Mouse (Mus musculus) lung, postnatal 36 days (tissue): Measurements from ENCODE around the gene Fam135a.

Experiments used
- DNase-seq: peaks from one replicate; pipeline ENCODE4 v3.0.0; 2022; ENCODE audit warnings: mixed read lengths

Gene Fam135a

GRCm38 (mm10) chr1:24099926-24100869 lies at the start of gene Fam135a:
Gene Fam135a, minus strand, starts transcription at chr1:24100341.
- DNase-seq: peak; percentile 94

- no peak for DNase-seq
Observed at GRCm38 (mm10) chr1:24143504-24143903, 43.4 kb upstream of the Fam135a start.

GRCm38 (mm10) chr1:24140555-24140954 lies 40.4 kb upstream of the Fam135a start:
- DNase-seq: no peak

DNA sequence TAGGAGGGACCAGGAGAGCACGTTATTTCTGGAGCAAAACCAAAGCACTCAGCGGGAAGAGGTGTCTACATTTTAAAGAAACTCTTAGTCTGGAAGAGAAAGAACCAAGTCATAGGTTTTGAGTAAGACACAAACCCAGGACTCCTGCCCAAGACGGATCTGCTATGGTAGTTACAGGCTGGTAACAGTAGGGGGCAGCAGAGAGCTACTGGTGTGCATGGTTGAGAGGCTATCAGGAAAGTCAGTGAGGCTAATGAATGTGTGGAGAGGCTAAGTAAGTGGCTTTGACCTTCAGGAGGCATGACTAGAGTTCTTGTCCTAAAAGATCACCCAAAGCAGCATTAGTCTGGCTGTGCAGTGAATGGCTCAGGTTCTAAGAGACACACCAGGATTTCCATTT lies 37.0 kb upstream of the Fam135a start:
- peak; percentile 63 for DNase-seq

- peak; percentile 15 for DNase-seq
Observed at GRCm38 (mm10) chr1:24134792-24135191, 34.7 kb upstream of the Fam135a start.

DNA sequence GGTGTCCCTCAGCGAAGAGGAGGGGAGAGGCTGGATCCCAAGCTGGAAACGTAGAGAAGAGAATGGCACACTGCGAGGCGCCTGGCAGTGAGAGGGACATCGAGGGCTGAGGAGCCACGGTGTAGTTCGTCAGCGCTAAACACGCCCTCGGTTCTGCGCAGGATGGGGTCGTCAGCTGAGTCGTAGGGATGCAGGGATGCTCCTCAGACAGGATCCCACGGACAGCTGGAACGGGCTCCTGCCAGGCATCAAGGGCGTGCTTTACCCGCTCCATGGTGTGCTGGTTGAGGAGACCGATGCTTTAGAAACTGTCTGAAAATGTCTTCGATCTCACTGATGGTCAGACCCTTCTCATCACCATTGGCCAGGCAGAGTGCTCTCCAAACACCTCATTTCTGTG lies 33.7 kb upstream of the Fam135a start:
- no peak for DNase-seq

GRCm38 (mm10) chr1:24127866-24128265 lies 27.7 kb upstream of the Fam135a start:
- no peak for DNase-seq

- DNase-seq: no peak
Observed at GRCm38 (mm10) chr1:24124610-24125009, 24.5 kb upstream of the Fam135a start.

GRCm38 (mm10) chr1:24122582-24122981 lies 22.4 kb upstream of the Fam135a start:
- no peak for DNase-seq

DNA sequence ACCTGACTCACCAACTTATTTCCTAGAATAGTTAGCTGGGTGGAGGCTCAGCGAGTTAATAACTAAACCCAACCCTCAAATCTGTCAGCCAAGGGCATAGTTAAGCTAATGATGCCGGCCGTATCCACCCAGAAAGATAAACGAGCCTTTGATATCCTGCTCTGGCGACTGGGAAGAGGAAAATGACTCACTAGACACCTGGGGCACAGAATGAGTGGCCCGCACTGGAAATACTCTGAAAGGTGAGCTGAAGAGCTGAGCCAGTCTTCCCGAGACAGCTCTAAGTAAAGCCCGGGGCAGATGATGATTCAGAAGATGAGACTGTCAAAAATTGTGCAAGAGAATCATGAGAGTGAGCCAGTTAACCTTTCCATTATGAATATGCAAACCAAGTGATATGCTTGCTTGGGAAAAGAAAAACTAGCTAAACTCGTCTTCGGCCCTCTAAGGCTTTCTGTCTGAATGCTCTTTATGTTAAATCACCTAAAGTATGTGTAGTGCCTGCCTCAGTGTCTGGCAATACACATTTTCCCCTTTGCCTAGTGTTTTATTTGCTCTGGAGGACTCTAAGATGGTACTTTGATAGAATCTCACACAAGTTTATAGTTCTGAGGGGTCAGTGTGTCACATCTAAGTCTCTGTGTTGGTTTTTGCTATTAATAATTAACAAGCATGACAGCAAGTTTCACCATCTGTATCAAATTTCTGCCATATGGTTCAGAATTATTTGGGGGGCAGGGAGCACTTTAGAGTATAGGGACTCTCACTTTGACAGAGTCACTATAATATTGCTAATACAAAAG lies 8.0 kb upstream of the Fam135a start:
- DNase-seq: no peak

DNA sequence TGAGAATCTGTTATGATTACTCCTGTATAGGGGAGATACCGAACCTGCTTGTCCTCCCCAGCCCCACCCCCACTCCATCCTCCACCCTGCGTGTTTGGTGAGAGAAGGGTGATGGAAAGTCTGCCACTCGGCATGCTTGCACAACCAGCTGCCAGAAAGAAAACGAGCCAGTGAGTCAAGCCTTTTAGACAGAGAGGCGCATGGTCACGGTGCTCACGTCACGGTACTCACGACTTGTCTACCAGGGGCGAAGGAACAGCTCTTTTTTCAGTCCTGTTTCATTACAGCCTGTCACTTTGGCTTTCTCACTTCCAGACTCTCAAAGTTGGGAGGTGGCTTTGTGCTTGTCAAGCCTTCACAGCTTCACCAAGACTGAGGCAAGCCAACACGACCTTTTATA lies 7.2 kb upstream of the Fam135a start:
- peak; percentile 30 for DNase-seq

GRCm38 (mm10) chr1:24102579-24103149 lies 2.5 kb upstream of the Fam135a start:
- DNase-seq: no peak

DNA sequence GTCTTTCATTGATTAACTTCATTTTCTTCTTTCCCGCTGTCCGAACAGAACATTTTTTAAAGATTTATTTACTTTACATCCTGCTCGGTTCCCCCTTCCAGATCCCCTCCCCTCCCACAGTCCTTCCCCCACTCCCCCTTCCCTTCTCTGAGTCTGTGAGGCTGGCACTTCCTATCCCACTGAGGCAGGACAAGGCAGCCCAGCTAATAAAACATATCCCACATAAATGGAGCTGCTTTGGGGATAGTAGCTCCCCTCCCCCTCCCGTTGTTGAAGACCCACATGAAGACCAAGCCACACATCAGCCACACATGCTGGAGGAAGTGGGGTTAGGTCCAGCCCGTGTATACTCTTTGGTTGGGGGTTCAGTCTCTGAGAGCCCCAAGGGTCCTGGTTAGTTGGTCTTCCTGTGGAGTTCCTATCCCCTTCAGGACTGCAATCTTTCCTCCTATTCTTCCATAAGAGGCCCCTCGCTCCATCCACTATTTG lies 773 bp upstream of the Fam135a start:
- no peak for DNase-seq

DNA sequence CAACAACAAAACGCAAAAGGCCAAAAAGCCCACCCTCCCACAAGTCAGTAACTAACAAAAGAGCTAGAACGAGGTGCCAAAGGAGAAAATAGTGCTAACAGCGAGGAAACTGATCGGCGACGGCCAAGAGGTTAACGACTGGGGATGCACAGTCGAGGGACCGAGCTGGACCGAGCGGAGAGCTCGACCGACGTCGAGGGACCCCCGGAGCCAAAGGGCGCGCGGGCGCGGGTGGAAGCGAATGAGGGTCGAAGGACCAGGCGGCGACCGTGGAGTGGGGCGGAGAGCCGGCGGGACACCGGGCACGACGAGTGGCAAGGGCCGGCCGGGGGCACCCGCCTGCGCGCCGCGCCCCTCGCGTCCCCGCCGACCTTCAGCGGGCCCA lies 608 bp downstream of the Fam135a start:
- DNase-seq: no peak

DNA sequence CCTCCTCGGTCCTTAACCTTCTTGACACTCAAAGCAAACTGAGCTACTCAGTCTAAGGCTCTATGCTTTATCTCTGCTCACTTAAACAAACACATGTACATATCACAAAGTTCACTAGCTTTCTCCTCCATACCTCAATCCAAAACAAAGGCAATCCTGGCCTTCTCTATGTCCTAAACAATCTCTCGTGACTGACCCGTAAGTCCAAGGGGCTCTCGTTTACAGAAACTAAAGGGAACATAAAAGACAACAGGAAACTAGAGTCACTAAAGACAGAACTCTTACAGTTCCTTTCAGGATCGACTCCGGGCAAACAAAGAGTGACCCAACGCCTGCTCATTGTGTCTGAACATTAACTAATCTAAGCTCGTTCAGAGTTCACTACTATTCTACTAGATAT lies 2.6 kb downstream of the Fam135a start:
- DNase-seq: no peak

- DNase-seq: no peak
Observed at GRCm38 (mm10) chr1:24092414-24092813, 7.7 kb downstream of the Fam135a start.

DNA sequence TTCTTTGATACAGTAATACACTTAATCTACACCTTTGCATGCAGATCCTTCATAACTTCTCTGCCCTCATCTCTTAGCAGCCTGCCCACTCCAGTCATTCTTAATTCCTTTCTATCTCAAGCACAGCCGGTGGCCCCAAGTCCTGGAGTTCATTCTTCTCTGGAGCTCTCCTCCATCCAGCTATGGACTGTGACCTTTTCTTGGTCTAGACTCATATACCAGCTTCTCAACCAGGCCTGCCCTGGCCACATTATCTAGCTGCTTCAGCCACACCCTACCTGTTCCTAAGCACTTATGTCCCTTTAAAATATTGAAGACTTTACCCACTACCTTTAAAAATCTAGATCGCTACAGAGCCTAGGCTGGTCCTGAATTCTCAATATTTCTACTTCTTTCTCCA lies 9.5 kb downstream of the Fam135a start:
- DNase-seq: no peak

DNA sequence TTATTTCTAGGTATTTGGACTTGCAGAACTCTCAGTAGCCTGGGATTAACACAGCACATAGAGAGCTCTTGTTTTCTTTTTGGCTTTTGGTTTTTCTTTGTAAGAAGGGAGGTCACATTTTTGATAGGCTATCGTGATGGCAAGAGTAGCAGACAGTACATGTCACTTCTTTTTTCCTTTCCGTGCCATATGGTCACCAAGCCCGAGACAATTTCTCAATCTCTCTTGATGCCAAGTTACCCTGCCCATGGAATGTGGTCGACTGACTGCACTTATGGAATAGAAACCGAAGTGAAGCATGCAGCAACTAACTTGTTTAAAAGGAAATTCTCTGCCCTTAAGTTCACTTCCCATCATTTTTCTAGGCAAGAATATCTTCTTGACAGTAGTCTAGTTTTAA lies 10.0 kb downstream of the Fam135a start:
- DNase-seq: no peak

- no peak for DNase-seq
Observed at GRCm38 (mm10) chr1:24086176-24086575, 14.0 kb downstream of the Fam135a start.

DNA sequence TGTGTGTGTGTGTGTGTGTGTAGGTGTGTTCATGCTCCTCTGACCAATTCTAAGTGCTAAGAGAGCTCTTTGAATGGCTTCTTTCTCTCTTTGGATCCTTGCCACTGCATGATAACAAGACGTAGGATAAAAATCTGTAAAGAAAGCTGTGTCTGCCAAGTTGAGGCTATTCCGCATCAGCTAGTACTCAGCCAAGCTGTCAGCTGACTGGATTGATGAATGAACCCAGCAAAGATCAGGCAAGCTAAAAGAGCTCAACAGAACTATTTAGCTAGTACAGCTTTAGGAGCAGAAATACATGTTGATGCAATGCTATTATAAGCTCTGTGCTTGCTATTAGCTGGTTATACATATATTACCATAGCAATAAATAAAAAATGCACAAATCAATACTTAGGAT lies 25.7 kb downstream of the Fam135a start:
- DNase-seq: no peak

- DNase-seq: no peak
Observed at GRCm38 (mm10) chr1:24073386-24074248, 26.5 kb downstream of the Fam135a start.

DNA sequence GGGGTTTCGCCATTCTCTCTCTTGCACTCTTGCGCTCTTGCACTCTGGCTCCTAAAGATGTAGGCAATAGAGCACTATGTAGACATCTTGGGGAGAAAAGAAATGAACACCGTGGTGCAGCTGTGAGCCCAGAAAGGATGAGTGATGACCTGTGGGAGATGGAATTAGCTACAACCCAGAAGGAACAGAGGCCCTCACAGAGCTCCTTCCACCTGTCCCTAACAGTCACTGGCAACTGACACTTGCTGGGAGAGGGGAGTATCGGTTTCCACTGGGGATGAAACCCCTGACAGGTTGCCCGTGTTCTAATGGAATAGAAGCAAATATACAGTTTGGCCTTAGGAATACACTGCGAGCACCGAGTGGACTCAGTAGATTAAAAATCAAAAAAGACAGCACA lies 31.3 kb downstream of the Fam135a start:
- no peak for DNase-seq
